Mouse (Mus musculus): Measurements from ENCODE around the gene Ralgps1.
A peak's percentile ranks its signal among the peaks of the same experiment; 100 is the strongest.

Ralgps1 gene

GRCm38 (mm10) chr2:33370777-33371647 is at the start of gene Ralgps1:
Gene Ralgps1, minus strand, starts transcription at chr2:33371486.
- DNase-seq (ENCODE audit: low spot score), result peak; percentile 95

GRCm38 (mm10) chr2:33417454-33417853 is 46.2 kb upstream of the Ralgps1 start:
- no peak for DNase-seq (ENCODE audit: low spot score)

GRCm38 (mm10) chr2:33414019-33414418 is 42.7 kb upstream of the Ralgps1 start:
- DNase-seq (ENCODE audit: low spot score), result no peak

GRCm38 (mm10) chr2:33412111-33412510 is 40.8 kb upstream of the Ralgps1 start:
- no peak for DNase-seq (ENCODE audit: low spot score)

GRCm38 (mm10) chr2:33403511-33404003 is 32.3 kb upstream of the Ralgps1 start:
- DNase-seq (ENCODE audit: low spot score), result no peak

GRCm38 (mm10) chr2:33402638-33403037 is 31.4 kb upstream of the Ralgps1 start:
- DNase-seq (ENCODE audit: low spot score), result no peak

GRCm38 (mm10) chr2:33402236-33402635 is 30.9 kb upstream of the Ralgps1 start:
- peak; percentile 81 for DNase-seq (ENCODE audit: low spot score)

- DNase-seq (ENCODE audit: low spot score), result no peak
Measured at GRCm38 (mm10) chr2:33401217-33401616, 29.9 kb upstream of the Ralgps1 start.

- DNase-seq (ENCODE audit: low spot score), result no peak
Measured at GRCm38 (mm10) chr2:33400541-33400940, 29.3 kb upstream of the Ralgps1 start.

- DNase-seq (ENCODE audit: low spot score), result peak; percentile 61
Measured at GRCm38 (mm10) chr2:33399091-33399490, 27.8 kb upstream of the Ralgps1 start.

GRCm38 (mm10) chr2:33397036-33397435 is 25.8 kb upstream of the Ralgps1 start:
- no peak for DNase-seq (ENCODE audit: low spot score)

GRCm38 (mm10) chr2:33395053-33395452 is 23.8 kb upstream of the Ralgps1 start:
- no peak for DNase-seq (ENCODE audit: low spot score)

GRCm38 (mm10) chr2:33393951-33394635 is 22.8 kb upstream of the Ralgps1 start:
- DNase-seq (ENCODE audit: low spot score), result no peak

GRCm38 (mm10) chr2:33393021-33393420 is 21.7 kb upstream of the Ralgps1 start:
- no peak for DNase-seq (ENCODE audit: low spot score)

GRCm38 (mm10) chr2:33371648-33372408 is 542 bp upstream of the Ralgps1 start:
- no peak for DNase-seq (ENCODE audit: low spot score)

- no peak for DNase-seq (ENCODE audit: low spot score)
Measured at GRCm38 (mm10) chr2:33370276-33370776, 960 bp downstream of the Ralgps1 start.

- DNase-seq (ENCODE audit: low spot score), result no peak
Measured at GRCm38 (mm10) chr2:33369453-33369852, 1.8 kb downstream of the Ralgps1 start.

GRCm38 (mm10) chr2:33368486-33368885 is 2.8 kb downstream of the Ralgps1 start:
- DNase-seq (ENCODE audit: low spot score), result peak; percentile 29

GRCm38 (mm10) chr2:33365703-33366471 is 5.4 kb downstream of the Ralgps1 start:
- peak; percentile 75 for DNase-seq (ENCODE audit: low spot score)

- DNase-seq (ENCODE audit: low spot score), result no peak
Measured at GRCm38 (mm10) chr2:33364656-33365055, 6.6 kb downstream of the Ralgps1 start.

GRCm38 (mm10) chr2:33363890-33364289 is 7.4 kb downstream of the Ralgps1 start:
- DNase-seq (ENCODE audit: low spot score), result no peak

Measured in adipocyte (in vitro differentiated cells).